Mouse (Mus musculus): ENCODE measurements around the gene Rab4a. TPM values are rescaled to one million over a fixed set of nuclear protein-coding genes. Genes with fewer than 3 reads are reported as not detected.

Rab4a gene
- total and polyA plus RNA-seq, 3 experiments: 22.2 to 44.6 TPM; not detected in 1

- no peak for DNase-seq (ENCODE audit: low read depth, low spot score)
- H3K9me3 ChIP-seq (replicated peaks; ENCODE audit: insufficient read depth, low read length): no peaks in the 10 kb centered on the region
- H3K4me1 ChIP-seq (ENCODE audit: control insufficient read depth in 1 of 2, insufficient read depth in 2 of 2, low read length in 2 of 2): peaks cover 0 to 8% of the 10 kb centered on the region in 2 experiments; a peak in 1 of 4 replicates
- peaks cover 40% of the 10 kb centered on the region for H3K79me2 ChIP-seq (ENCODE audit: control insufficient read depth, insufficient read depth, low read length, poor library complexity)
- peaks cover 2 to 3% of the 10 kb centered on the region in 2 experiments; a peak in 2 of 4 replicates for H3K36me3 ChIP-seq (ENCODE audit: control insufficient read depth in 1 of 2, insufficient read depth in 2 of 2, low read length in 2 of 2)
- no peak overlapping the region for H3K9ac ChIP-seq (ENCODE audit: control insufficient read depth, low read depth, low read length, poor library complexity, severe bottlenecking)
- TF ChIP-seq CTCF (IDR thresholded peaks at IDR 0.05 in 2 of 3, conservative IDR thresholded peaks at IDR 0.05 in 1 of 3; ENCODE audit: control insufficient read depth in 1 of 3, insufficient read depth in 1 of 3, low read depth in 2 of 3, low read length in 3 of 3, poor library complexity in 1 of 3, severe bottlenecking in 1 of 3) (no peak), POLR2AphosphoS5 (IDR thresholded peaks at IDR 0.05; ENCODE audit: borderline replicate concordance, low read depth, low read length) (no peak), BHLHE40 (IDR thresholded peaks at IDR 0.05; ENCODE audit: borderline replicate concordance, low read depth, low read length) (no peak), POLR2A (IDR thresholded peaks at IDR 0.05; ENCODE audit: control insufficient read depth in 1 of 2, insufficient read depth in 1 of 2, low read depth in 1 of 2, low read length in 2 of 2, poor library complexity in 1 of 2) (no peak), TBP (IDR thresholded peaks at IDR 0.05; ENCODE audit: low read depth, low read length) (no peak), NELFE (IDR thresholded peaks at IDR 0.05; ENCODE audit: low read depth, low read length) (no peak), KAT2A (conservative IDR thresholded peaks at IDR 0.05; ENCODE audit: low read depth, low read length) (no peak)
- H3K27me3 ChIP-seq (ENCODE audit: control insufficient read depth in 1 of 2, insufficient read depth in 2 of 2, low read length in 2 of 2): no peaks in the 10 kb centered on the region
- no peak overlapping the region for H3K27ac ChIP-seq (ENCODE audit: control insufficient read depth, low read depth, low read length)
- H3K4me3 ChIP-seq (ENCODE audit: control insufficient read depth in 1 of 2, insufficient read depth in 1 of 2, low read depth in 2 of 2, low read length in 2 of 2): no peak overlapping the region
These were observed 40.2 kb downstream of the Rab4a start for GRCm38 (mm10) chr8:123845991-123846390.

GRCm38 (mm10) chr8:123846509-123846908, 40.7 kb downstream of the Rab4a start:
- no peak for TF ChIP-seq ZKSCAN1 (IDR thresholded peaks at IDR 0.05; ENCODE audit: low read depth, low read length)
- no peak for TF ChIP-seq TAL1 (IDR thresholded peaks at IDR 0.05; ENCODE audit: low read length)
- no peak for TF ChIP-seq ZC3H11A (IDR thresholded peaks at IDR 0.05; ENCODE audit: low read depth, low read length)
- TF ChIP-seq GATA1 (IDR thresholded peaks at IDR 0.05; ENCODE audit: low read depth, low read length): no peak
- TF ChIP-seq KAT2A (conservative IDR thresholded peaks at IDR 0.05; ENCODE audit: low read depth, low read length): no peak
- TF ChIP-seq POLR2A (IDR thresholded peaks at IDR 0.05; ENCODE audit: control insufficient read depth in 1 of 2, insufficient read depth in 1 of 2, low read depth in 1 of 2, low read length in 2 of 2, poor library complexity in 1 of 2): no peak
- Histone ChIP-seq H3K4me1 (ENCODE audit: control insufficient read depth in 1 of 2, insufficient read depth in 2 of 2, low read length in 2 of 2) (peaks cover 0 to 8% of the 10 kb centered on the region in 2 experiments; a peak in 1 of 4 replicates), H3K79me2 (ENCODE audit: control insufficient read depth, insufficient read depth, low read length, poor library complexity) (peaks cover 45% of the 10 kb centered on the region), H3K4me3 (ENCODE audit: control insufficient read depth in 1 of 2, insufficient read depth in 1 of 2, low read depth in 2 of 2, low read length in 2 of 2) (no peak overlapping the region), H3K27ac (ENCODE audit: control insufficient read depth, low read depth, low read length) (no peak overlapping the region), H3K9me3 (replicated peaks; ENCODE audit: insufficient read depth, low read length) (no peaks in the 10 kb centered on the region), H3K36me3 (ENCODE audit: control insufficient read depth in 1 of 2, insufficient read depth in 2 of 2, low read length in 2 of 2) (peaks cover 2 to 3% of the 10 kb centered on the region in 2 experiments; a peak in 2 of 4 replicates), H3K9ac (ENCODE audit: control insufficient read depth, low read depth, low read length, poor library complexity, severe bottlenecking) (no peak overlapping the region), H3K27me3 (ENCODE audit: control insufficient read depth in 1 of 2, insufficient read depth in 2 of 2, low read length in 2 of 2) (no peaks in the 10 kb centered on the region)
- DNase-seq (ENCODE audit: low read depth, low spot score): no peak

- H3K4me3 ChIP-seq (ENCODE audit: control insufficient read depth in 1 of 2, insufficient read depth in 1 of 2, low read depth in 2 of 2, low read length in 2 of 2): no peak overlapping the region
- peaks cover 2 to 3% of the 10 kb centered on the region in 2 experiments; a peak in 2 of 4 replicates for H3K36me3 ChIP-seq (ENCODE audit: control insufficient read depth in 1 of 2, insufficient read depth in 2 of 2, low read length in 2 of 2)
- H3K9ac ChIP-seq (ENCODE audit: control insufficient read depth, low read depth, low read length, poor library complexity, severe bottlenecking): no peak overlapping the region
- H3K4me1 ChIP-seq (ENCODE audit: control insufficient read depth in 1 of 2, insufficient read depth in 2 of 2, low read length in 2 of 2): peaks cover 0 to 8% of the 10 kb centered on the region in 2 experiments; a peak in 1 of 4 replicates
- no peak overlapping the region for H3K27ac ChIP-seq (ENCODE audit: control insufficient read depth, low read depth, low read length)
- no peaks in the 10 kb centered on the region for H3K9me3 ChIP-seq (replicated peaks; ENCODE audit: insufficient read depth, low read length)
- H3K27me3 ChIP-seq (ENCODE audit: control insufficient read depth in 1 of 2, insufficient read depth in 2 of 2, low read length in 2 of 2): no peaks in the 10 kb centered on the region
- peaks cover 53% of the 10 kb centered on the region for H3K79me2 ChIP-seq (ENCODE audit: control insufficient read depth, insufficient read depth, low read length, poor library complexity)
- TF ChIP-seq TAL1 (IDR thresholded peaks at IDR 0.05; ENCODE audit: low read length): no peak
- TF ChIP-seq CTCF (IDR thresholded peaks at IDR 0.05 in 2 of 3, conservative IDR thresholded peaks at IDR 0.05 in 1 of 3; ENCODE audit: control insufficient read depth in 1 of 3, insufficient read depth in 1 of 3, low read depth in 2 of 3, low read length in 3 of 3, poor library complexity in 1 of 3, severe bottlenecking in 1 of 3): no peak
- no peak for TF ChIP-seq GABPA (IDR thresholded peaks at IDR 0.05; ENCODE audit: low read depth, low read length)
- no peak for TF ChIP-seq MAZ (IDR thresholded peaks at IDR 0.05; ENCODE audit: low read depth, low read length)
- TF ChIP-seq USF2 (IDR thresholded peaks at IDR 0.05; ENCODE audit: borderline replicate concordance in 1 of 2, insufficient read depth in 1 of 2, low read depth in 1 of 2, low read length in 2 of 2): no peak
- TF ChIP-seq MEF2A (IDR thresholded peaks at IDR 0.05; ENCODE audit: extremely low read depth, insufficient replicate concordance, low read depth, low read length, poor library complexity, severe bottlenecking): no peak
- TF ChIP-seq ZKSCAN1 (IDR thresholded peaks at IDR 0.05; ENCODE audit: low read depth, low read length): no peak
- no peak for TF ChIP-seq EP300 (IDR thresholded peaks at IDR 0.05; ENCODE audit: low read depth in 1 of 2, low read length in 2 of 2)
- TF ChIP-seq KAT2A (conservative IDR thresholded peaks at IDR 0.05; ENCODE audit: low read depth, low read length): no peak
- no peak for TF ChIP-seq SIN3A (IDR thresholded peaks at IDR 0.05; ENCODE audit: low read length)
- TF ChIP-seq BHLHE40 (IDR thresholded peaks at IDR 0.05; ENCODE audit: borderline replicate concordance, low read depth, low read length): no peak
- DNase-seq (ENCODE audit: low read depth, low spot score): no peak
These were observed 41.8 kb downstream of the Rab4a start for GRCm38 (mm10) chr8:123847546-123847945.
